Mouse (Mus musculus) embryonic fibroblast, embryonic 13.5 days (primary cell): ENCODE data around the gene Adap1. TPM values are rescaled to one million over a fixed set of nuclear protein-coding genes. Genes with fewer than 3 reads are reported as not detected.
A peak's percentile ranks its signal among the peaks of the same experiment; 100 is the strongest.

Experiments
- H3K27ac ChIP-seq: 2 replicates; pipeline ENCODE4 v1.5.1; 2012; ENCODE audit warnings: low read length, control low read depth, inconsistent platforms; ENCODE audit not compliant: insufficient read depth
- H3K4me1 ChIP-seq: 2 replicates; pipeline ENCODE4 v1.6.1; 2011; ENCODE audit warnings: low read length; ENCODE audit not compliant: control insufficient read depth, insufficient read depth
- H3K4me3 ChIP-seq: 2 replicates; pipeline ENCODE4 v1.5.1; 2011; ENCODE audit warnings: mild to moderate bottlenecking, control low read depth, low read length; ENCODE audit not compliant: insufficient read depth
- CTCF ChIP-seq: IDR thresholded peaks from 2 replicates; pipeline ENCODE4 v1.5.1; 2011; ENCODE audit warnings: mild to moderate bottlenecking, control low read depth, low read length, moderate library complexity, borderline replicate concordance; ENCODE audit not compliant: insufficient read depth
- POLR2A ChIP-seq: IDR thresholded peaks from 2 replicates; pipeline ENCODE4 v1.6.1; 2011; ENCODE audit warnings: low read depth, mild to moderate bottlenecking, control low read depth, low read length, moderate library complexity
- polyA plus RNA-seq: library from polyadenylated mRNA; stranded (reverse); fragments of >200 nt; gene quantifications from 2 replicates; pipeline ENCODE4 v1.2.4, GENCODE M21; 2011; ENCODE audit warnings: low read depth; ENCODE audit not compliant: missing spikeins, insufficient read length

The Adap1 gene
- polyA plus RNA-seq, 1 experiment = 0.54 TPM

DNA sequence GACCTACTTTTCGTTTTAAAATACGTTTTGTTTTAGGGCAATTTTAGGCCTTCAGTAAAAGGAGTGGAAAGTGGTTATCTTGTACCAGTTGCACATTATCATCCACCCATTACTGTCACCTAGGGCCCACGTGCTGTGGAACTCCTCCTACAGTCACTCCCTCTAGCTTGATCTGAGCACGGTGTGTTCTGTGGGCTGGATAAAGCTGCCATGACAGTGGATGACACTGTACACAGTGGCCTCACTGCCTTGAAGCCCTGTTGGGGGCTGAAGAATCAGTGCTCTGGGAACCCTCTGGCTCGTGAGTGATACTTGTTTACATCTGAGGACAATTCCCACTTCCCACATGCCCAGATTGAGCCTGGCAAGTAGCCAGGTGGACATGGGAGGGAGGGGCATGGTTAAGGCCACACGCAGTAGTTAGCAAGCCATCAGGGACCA is 72.1 kb downstream of the Adap1 start:
- peaks cover 10% of the 10 kb centered on the region for H3K4me1 ChIP-seq
- no peak for TF ChIP-seq CTCF
- TF ChIP-seq POLR2A = peak; percentile 51; the same call in 1 of the 2 replicates

DNA sequence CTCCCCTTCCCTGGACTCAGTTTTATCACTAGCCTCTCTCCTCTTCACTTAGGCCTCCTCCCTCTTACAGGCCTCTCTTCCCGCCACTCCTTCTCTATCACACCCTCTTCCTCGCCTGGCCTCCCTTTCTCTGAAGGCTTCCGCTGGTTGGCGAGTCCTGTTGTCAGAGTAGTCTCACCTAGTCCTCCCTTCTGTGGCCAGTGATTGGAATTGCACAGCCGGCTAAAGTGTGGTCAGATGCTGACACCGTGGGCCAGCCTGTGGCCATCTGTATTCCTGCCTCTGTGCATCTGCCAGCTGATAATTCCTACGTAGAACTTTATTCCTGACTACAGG is 72.5 kb downstream of the Adap1 start:
- Histone ChIP-seq H3K4me1 (peaks cover 10% of the 10 kb centered on the region), H3K4me3 (peak overlapping the region; percentile 87), H3K27ac (peak overlapping the region; percentile 82)
- TF ChIP-seq POLR2A (no peak), CTCF (no peak)

More for the DNA sequence above, 72.1 kb downstream of the Adap1 start:
- H3K4me3 ChIP-seq = peak overlapping the region; percentile 87
- peak overlapping the region; percentile 82 for H3K27ac ChIP-seq

DNA sequence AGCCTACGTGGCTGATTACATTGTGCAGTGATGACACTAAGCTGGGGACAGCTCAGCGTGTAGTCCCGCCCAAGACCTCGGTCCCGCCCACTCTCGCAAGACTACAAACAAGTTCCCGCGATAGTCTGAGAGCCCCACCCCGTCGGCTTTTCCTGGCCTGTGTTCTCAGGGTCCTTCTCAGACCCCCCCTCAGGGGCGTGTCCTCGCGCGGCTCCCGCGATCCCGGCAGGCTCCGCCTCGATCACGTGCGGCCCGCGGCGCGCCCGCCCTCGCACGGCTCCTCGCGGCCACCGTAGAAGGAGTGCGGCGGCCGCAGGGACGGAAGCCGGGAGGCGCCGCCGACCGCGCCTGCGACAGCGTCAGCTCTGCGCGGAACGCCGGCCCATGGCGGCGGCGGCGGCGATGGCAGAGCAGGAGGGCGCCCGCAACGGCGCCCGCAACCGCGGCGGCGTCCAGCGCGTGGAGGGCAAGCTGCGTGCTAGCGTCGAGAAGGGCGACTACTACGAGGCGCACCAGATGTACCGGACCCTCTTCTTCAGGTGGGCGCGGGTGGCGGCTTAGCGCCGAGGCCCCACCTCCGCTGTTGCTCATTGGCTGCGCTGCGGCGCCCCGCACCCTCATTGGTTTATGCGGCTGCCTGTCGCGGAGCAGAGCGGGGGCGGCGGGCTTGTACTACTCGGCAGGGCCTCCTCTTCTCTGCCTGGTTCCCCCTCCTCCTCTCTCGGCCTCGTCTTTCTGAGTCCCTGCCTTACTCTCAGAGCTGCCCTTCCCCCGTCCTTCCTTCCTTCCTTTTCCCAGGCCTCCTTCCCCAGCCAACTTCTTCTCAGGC is 73.1 kb downstream of the Adap1 start, which contains the start of gene Get4:
Get4 (plus strand) TSS at position 244 of the 829 bp plus-strand sequence.
- H3K27ac ChIP-seq = peak within 1 kb of the TSS; percentile 82
- H3K4me3 ChIP-seq = peak within 1 kb of the TSS; percentile 87
- TF ChIP-seq CTCF (no peak), POLR2A (peak; percentile 75)
- peaks cover 10% of the 10 kb centered on the region for H3K4me1 ChIP-seq

GRCm38 (mm10) chr5:139251736-139252080 is 73.7 kb downstream of the Adap1 start:
- TF ChIP-seq CTCF (no peak), POLR2A (peak; percentile 98; the same call in 1 of the 2 replicates)
- Histone ChIP-seq H3K27ac (peak overlapping the region; percentile 78), H3K4me3 (peak overlapping the region; percentile 52), H3K4me1 (peaks cover 10% of the 10 kb centered on the region)

GRCm38 (mm10) chr5:139251279-139251678 is 74.1 kb downstream of the Adap1 start:
- TF ChIP-seq CTCF = no peak
- TF ChIP-seq POLR2A = 0 out of 2 replicates have a peak, but pooled peaks have one; percentile 7

DNA sequence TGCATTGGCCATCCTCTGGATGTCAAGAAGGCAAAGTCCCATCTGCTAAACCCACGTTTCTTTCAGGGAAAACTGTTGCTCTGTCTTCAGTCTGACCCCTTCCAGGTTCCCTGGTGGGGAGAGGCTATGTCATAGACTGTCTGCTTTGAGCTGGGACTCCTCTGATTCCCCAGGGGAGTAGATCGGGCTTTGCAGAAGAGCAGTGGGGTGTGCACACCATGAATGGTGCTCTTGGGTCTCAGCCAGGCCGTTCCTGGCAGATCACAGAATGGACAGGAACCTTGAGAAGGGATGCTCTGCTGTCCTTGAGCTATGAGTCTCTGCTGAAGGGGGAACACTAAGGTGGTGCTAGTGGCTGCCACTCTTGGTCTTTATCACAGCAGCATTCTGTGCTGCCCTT is 76.6 kb downstream of the Adap1 start:
- no peak overlapping the region for H3K27ac ChIP-seq
- no peaks in the 10 kb centered on the region for H3K4me1 ChIP-seq
- no peak overlapping the region for H3K4me3 ChIP-seq
- no peak for TF ChIP-seq POLR2A

More at GRCm38 (mm10) chr5:139251279-139251678, 74.1 kb downstream of the Adap1 start:
- H3K27ac ChIP-seq = no peak overlapping the region
- peaks cover 10% of the 10 kb centered on the region for H3K4me1 ChIP-seq
- H3K4me3 ChIP-seq = no peak overlapping the region; the same call in 1 of the 2 replicates

GRCm38 (mm10) chr5:139247767-139248166 is 77.7 kb downstream of the Adap1 start:
- H3K4me1 ChIP-seq = no peaks in the 10 kb centered on the region
- no peak overlapping the region for H3K4me3 ChIP-seq
- no peak overlapping the region for H3K27ac ChIP-seq
- TF ChIP-seq POLR2A (no peak), CTCF (no peak)

DNA sequence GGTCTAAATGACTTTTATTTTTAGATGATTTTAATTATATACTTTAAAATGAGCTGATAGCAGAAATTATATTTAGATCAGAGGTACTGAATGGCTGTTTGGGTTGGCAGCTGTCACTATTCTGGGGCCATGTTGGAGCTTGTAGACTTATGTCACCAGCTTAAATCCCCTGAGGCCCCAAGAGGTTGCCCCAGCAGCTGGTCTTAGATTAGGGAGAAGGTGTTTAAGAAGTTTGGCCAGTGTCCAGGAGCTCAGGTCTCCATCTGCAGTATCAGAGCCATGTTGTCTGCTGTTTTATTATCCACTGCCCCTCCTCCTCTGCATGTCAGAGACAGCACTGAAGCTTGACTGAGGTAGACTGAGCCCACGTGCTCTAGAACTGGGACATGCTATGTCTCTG is 82.0 kb downstream of the Adap1 start:
- H3K4me1 ChIP-seq = no peaks in the 10 kb centered on the region
- TF ChIP-seq CTCF = no peak
- no peak for TF ChIP-seq POLR2A

DNA sequence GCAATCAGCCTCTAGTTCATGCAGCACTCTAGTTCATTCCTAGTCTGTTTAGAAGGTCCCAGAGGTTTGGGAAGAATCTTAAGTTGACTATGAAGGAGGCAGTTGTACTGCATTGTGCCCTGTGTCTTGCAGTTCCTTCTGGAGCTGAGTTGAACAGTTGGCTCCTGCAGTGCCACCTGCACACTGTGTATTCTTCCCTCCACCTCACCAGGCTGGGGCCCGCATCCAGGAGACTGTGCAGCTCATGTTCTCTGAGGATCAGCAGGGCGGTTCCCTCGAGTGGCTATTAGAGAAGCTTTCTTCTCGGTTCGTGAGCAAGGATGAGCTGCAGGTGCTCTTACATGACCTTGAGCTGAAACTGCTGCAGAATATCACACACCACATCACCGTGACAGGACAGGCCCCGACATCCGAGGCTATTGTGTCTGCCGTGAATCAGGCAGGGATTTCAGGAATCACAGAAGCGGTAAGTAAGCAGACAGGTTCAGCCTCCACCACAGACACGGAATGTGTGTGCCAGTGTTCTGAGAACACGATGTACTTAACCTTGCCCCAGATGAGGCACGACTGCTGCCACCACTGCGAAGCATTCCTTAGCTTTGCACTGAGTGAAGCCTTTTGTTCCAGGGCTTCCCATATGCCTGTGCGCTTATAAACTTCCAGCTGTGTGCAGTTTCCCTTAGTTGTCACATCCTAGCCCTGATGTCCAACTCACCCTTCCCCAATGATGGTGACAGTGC is 84.2 kb downstream of the Adap1 start:
- no peaks in the 10 kb centered on the region for H3K4me1 ChIP-seq
- TF ChIP-seq POLR2A (no peak), CTCF (no peak)
- no peak overlapping the region for H3K27ac ChIP-seq
- no peak overlapping the region for H3K4me3 ChIP-seq

More for the DNA sequence above, 82.0 kb downstream of the Adap1 start:
- Histone ChIP-seq H3K4me3 (no peak overlapping the region), H3K27ac (no peak overlapping the region)

DNA sequence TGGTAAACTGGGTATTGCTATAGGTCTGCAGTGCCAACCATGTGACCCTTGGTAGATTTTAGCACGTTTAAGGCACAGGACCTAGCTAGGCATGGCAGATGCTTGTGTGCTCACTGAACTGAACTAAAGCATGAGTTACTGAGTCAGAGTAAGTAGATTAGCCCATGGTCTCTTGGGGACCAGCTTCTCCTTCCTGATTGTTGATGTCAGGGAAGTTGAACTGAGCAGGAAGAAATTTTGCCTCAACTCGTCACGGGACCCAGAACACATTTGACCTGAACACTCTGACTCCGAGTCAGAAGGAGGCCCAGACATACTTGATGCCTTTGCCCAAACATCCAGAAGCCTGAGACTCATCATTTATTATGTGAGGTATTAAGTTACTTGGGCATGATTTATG is 88.0 kb downstream of the Adap1 start:
- Histone ChIP-seq H3K4me1 (no peaks in the 10 kb centered on the region), H3K4me3 (no peak overlapping the region), H3K27ac (no peak overlapping the region)
- no peak for TF ChIP-seq CTCF
- TF ChIP-seq POLR2A = no peak
